Mouse (Mus musculus) bone marrow, adult 2 months (tissue): ENCODE results near the gene Slfn5.

Experiments
- CTCF ChIP-seq: fragments of 200-500 bp; IDR thresholded peaks from 2 replicates; pipeline ENCODE4 v1.5.1; 2011; ENCODE audit warnings: low read length, control low read depth; ENCODE audit not compliant: control insufficient read depth, insufficient read depth
- POLR2A ChIP-seq: fragments of 200-500 bp; IDR thresholded peaks from 2 replicates; pipeline ENCODE4 v1.6.1; 2011; ENCODE audit warnings: low read depth, mild to moderate bottlenecking, control low read depth, low read length, borderline replicate concordance; ENCODE audit not compliant: control insufficient read depth

GRCm38 (mm10) chr11:82961743-82962142 lies 10.6 kb downstream of the Slfn5 start:
- no peak for TF ChIP-seq CTCF
- TF ChIP-seq POLR2A, result no peak
